Mouse (Mus musculus): ENCODE results near the gene Krt25. TPM values are rescaled to one million over a fixed set of nuclear protein-coding genes. Genes with fewer than 3 reads are reported as not detected.

Krt25 gene
- not detected for polyA plus RNA-seq (2017; shearing (Covaris generic))

DNA sequence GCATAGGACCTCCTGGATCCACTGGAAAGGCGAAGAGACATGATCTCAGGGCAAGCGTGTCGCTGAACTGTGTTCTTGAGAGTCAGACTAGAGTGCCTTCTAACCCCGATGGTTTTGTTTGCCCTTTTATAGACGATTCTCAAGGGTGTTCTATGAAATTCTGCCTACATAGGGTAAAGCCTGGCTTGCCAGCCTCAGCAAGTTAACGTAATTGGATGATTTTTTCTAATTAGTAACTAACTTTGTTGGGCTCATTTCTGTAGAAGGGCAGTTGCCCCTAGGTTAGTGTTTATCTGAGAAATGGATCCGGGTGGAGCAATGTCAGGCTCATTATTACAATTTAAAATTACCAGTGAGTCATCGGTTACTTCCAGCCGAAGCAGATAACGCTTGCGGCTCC lies at the start of gene Krt25:
Gene Krt25 (minus strand): TSS at position 101 of the 400 bp plus-strand sequence.

GRCm38 (mm10) chr11:99351004-99351403 lies 28.3 kb upstream of the Krt25 start, which contains the start of gene Krt27:
Gene Krt27 (minus strand): TSS chr11:99351104.

GRCm38 (mm10) chr11:99337866-99338265 lies 15.1 kb upstream of the Krt25 start, which contains the start of gene Krt26:
Gene Krt26 (minus strand): TSS chr11:99337966.

DNA sequence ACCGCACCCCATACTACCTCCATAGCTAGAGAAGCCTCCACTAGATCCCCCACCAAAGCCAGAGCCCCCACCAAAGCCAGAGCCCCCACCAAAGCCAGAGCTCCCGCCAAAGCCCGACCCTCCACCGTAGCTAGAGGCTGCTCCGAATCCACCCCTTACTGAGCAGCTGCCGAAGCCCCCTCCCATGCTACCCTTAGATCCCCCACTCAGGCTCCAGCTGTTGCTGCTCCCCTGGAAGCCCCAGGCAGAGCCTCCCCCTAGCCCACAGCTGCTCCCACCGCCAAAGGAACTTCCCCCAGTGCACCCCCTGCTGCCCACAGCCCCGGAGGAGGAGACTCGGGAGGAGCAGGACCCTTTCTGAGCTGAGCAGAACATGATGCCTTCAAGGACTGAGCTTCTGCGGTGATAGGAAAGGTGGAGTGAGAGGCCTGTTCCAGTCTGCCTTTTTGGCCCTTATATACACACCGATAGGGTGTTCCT lies 37.9 kb downstream of the Krt25 start, which contains the start of gene Krt24:
Gene Krt24 (minus strand): TSS at position 430 of the 480 bp plus-strand sequence.

Other genes starting within 250 kb of the Krt25 start
- 0.14 TPM for gene Tns4, start 233.6 kb downstream of the Krt25 start, polyA plus RNA-seq (2017; shearing (Covaris generic))
- 633 TPM for gene Ccr7, start 167.9 kb downstream of the Krt25 start, polyA plus RNA-seq (2017; shearing (Covaris generic))
- gene Smarce1, start 91.9 kb downstream of the Krt25 start, polyA plus RNA-seq (2017; shearing (Covaris generic)), result 236 TPM
- gene Krt222, start 78.9 kb downstream of the Krt25 start, polyA plus RNA-seq (2017; shearing (Covaris generic)), result 1.5 TPM
- gene Krt24, start 37.7 kb downstream of the Krt25 start, polyA plus RNA-seq (2017; shearing (Covaris generic)), result not detected
- gene Krt26, start 15.0 kb upstream of the Krt25 start, polyA plus RNA-seq (2017; shearing (Covaris generic)), result not detected
- not detected for gene Krt27, start 28.2 kb upstream of the Krt25 start, polyA plus RNA-seq (2017; shearing (Covaris generic))
- not detected for gene Krt28, start 52.0 kb upstream of the Krt25 start, polyA plus RNA-seq (2017; shearing (Covaris generic))
- gene Krt10, start 66.4 kb upstream of the Krt25 start, polyA plus RNA-seq (2017; shearing (Covaris generic)), result 18.4 TPM
- gene Krt12, start 99.3 kb upstream of the Krt25 start, polyA plus RNA-seq (2017; shearing (Covaris generic)), result not detected
- not detected for gene Krt20, start 115.2 kb upstream of the Krt25 start, polyA plus RNA-seq (2017; shearing (Covaris generic))
- gene Krt23, start 170.2 kb upstream of the Krt25 start, polyA plus RNA-seq (2017; shearing (Covaris generic)), result not detected
- gene Krt39, start 198.4 kb upstream of the Krt25 start, polyA plus RNA-seq (2017; shearing (Covaris generic)), result not detected
- not detected for gene Krt40, start 220.2 kb upstream of the Krt25 start, polyA plus RNA-seq (2017; shearing (Covaris generic))
- not detected for gene Krtap3-3, start 227.9 kb upstream of the Krt25 start, polyA plus RNA-seq (2017; shearing (Covaris generic))
- gene Krtap3-2, start 233.9 kb upstream of the Krt25 start, polyA plus RNA-seq (2017; shearing (Covaris generic)), result not detected
- not detected for gene Gm11939, start 236.5 kb upstream of the Krt25 start, polyA plus RNA-seq (2017; shearing (Covaris generic))
- gene Krtap3-1, start 243.7 kb upstream of the Krt25 start, polyA plus RNA-seq (2017; shearing (Covaris generic)), result not detected